Mouse (Mus musculus): Measurements from ENCODE around the gene Cacna1h. TPM values are rescaled to one million over a fixed set of nuclear protein-coding genes. Genes with fewer than 3 reads are reported as not detected.
A peak's percentile ranks its signal among the peaks of the same experiment; 100 is the strongest.

Gene Cacna1h
- polyA plus RNA-seq, 1 experiment: 5.2 TPM

- no peak overlapping the region for H3K4me3 ChIP-seq (replicated peaks; ENCODE audit: control insufficient read depth, low read depth, low read length)
- H3K4me1 ChIP-seq (ENCODE audit: control insufficient read depth, insufficient read depth, low read length): no peaks in the 10 kb centered on the region
- TF ChIP-seq POLR2A (IDR thresholded peaks at IDR 0.05; ENCODE audit: borderline replicate concordance, control insufficient read depth, low read depth, low read length): no peak
- TF ChIP-seq CTCF (IDR thresholded peaks at IDR 0.05; ENCODE audit: control insufficient read depth, insufficient read depth, low read length): no peak
- no peak overlapping the region for H3K27ac ChIP-seq (ENCODE audit: control insufficient read depth, insufficient read depth, low read depth, low read length, poor library complexity)
- WGBS: 47% methylated on average over 8 of the region's 8 CpGs
Measured at GRCm38 (mm10) chr17:25471418-25471817, 37.8 kb upstream of the Cacna1h start.

- Histone ChIP-seq H3K4me3 (replicated peaks; ENCODE audit: control insufficient read depth, low read depth, low read length) (no peak overlapping the region), H3K27ac (ENCODE audit: control insufficient read depth, insufficient read depth, low read depth, low read length, poor library complexity) (no peak overlapping the region), H3K4me1 (ENCODE audit: control insufficient read depth, insufficient read depth, low read length) (no peaks in the 10 kb centered on the region)
- TF ChIP-seq CTCF (IDR thresholded peaks at IDR 0.05; ENCODE audit: control insufficient read depth, insufficient read depth, low read length) (peak; percentile 61), POLR2A (IDR thresholded peaks at IDR 0.05; ENCODE audit: borderline replicate concordance, control insufficient read depth, low read depth, low read length) (no peak)
- 28% methylated on average over 8 of the region's 8 CpGs for WGBS
Measured at GRCm38 (mm10) chr17:25469798-25470197, 36.2 kb upstream of the Cacna1h start.

DNA sequence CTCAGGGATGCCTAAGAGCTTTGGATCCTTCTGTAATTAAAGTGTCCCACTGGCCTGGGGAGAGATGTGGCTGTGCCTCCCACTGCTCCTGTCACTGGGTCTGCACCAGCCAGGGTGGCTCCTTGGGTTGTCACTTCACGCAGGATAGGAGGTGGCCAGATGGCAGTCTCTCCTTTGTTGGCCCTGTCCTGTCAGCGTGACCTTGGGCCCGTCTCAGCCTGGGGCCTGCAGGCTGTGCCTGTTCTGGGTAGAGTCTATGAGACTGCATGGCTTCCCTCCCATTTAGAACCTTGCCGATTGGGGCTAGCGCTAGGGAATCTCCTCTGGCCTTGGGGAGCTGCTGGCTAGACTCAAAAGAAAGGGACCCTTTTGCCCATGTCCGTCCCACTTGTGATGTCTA lies 34.7 kb upstream of the Cacna1h start:
- Histone ChIP-seq H3K4me1 (ENCODE audit: control insufficient read depth, insufficient read depth, low read length) (no peaks in the 10 kb centered on the region), H3K4me3 (replicated peaks; ENCODE audit: control insufficient read depth, low read depth, low read length) (no peak overlapping the region), H3K27ac (ENCODE audit: control insufficient read depth, insufficient read depth, low read depth, low read length, poor library complexity) (no peak overlapping the region)
- 68% methylated on average over 6 of the region's 6 CpGs for WGBS
- TF ChIP-seq CTCF (IDR thresholded peaks at IDR 0.05; ENCODE audit: control insufficient read depth, insufficient read depth, low read length): no peak

DNA sequence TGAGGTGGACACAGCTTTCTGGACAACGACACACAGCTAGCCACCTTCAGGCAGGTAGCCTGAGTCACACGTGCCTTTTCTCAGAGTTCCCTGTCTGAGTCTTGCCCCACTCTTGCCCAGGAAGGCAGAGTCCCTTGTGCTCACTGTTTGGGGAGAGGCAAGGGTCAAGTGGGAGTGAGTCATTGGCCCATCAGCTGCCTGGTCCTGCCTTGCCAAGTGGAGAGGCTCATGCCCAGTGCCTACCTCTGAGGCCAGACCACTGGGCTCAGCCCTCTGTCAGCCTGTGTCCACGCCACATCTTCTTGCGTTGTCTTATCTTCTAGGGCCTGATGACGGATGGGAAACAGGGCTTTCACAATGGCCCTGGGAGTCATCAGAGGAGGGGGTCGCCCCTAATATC lies 34.2 kb upstream of the Cacna1h start:
- H3K27ac ChIP-seq (ENCODE audit: control insufficient read depth, insufficient read depth, low read depth, low read length, poor library complexity): no peak overlapping the region
- 54% methylated on average over 6 of the region's 6 CpGs for WGBS
- TF ChIP-seq POLR2A (IDR thresholded peaks at IDR 0.05; ENCODE audit: borderline replicate concordance, control insufficient read depth, low read depth, low read length) (no peak), CTCF (IDR thresholded peaks at IDR 0.05; ENCODE audit: control insufficient read depth, insufficient read depth, low read length) (no peak)
- no peaks in the 10 kb centered on the region for H3K4me1 ChIP-seq (ENCODE audit: control insufficient read depth, insufficient read depth, low read length)
- no peak overlapping the region for H3K4me3 ChIP-seq (replicated peaks; ENCODE audit: control insufficient read depth, low read depth, low read length)

DNA sequence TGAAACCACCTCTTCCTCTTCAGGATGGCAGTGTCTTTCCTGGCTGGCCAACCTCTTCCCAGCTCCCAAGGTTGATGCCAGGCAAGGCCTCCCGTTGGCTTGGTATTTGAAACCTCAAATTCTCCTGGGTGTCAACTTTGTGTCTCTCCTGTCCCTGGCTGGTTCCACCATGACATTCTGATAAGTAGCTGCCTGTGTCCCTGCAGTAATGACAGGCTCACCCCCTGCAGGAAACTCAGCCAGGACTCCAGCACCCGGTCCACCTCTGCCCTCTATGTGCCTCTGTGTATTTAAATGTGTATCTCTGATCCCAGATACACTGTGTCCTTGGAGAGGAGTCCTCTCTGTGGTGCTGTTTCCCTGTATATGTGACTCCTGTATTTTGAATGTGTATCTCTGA lies 32.7 kb upstream of the Cacna1h start:
- WGBS: 58% methylated on average over 2 of the region's 2 CpGs
- no peak overlapping the region for H3K27ac ChIP-seq (ENCODE audit: control insufficient read depth, insufficient read depth, low read depth, low read length, poor library complexity)
- TF ChIP-seq POLR2A (IDR thresholded peaks at IDR 0.05; ENCODE audit: borderline replicate concordance, control insufficient read depth, low read depth, low read length): no peak
- no peak for TF ChIP-seq CTCF (IDR thresholded peaks at IDR 0.05; ENCODE audit: control insufficient read depth, insufficient read depth, low read length)
- H3K4me1 ChIP-seq (ENCODE audit: control insufficient read depth, insufficient read depth, low read length): no peaks in the 10 kb centered on the region
- H3K4me3 ChIP-seq (replicated peaks; ENCODE audit: control insufficient read depth, low read depth, low read length): no peak overlapping the region

DNA sequence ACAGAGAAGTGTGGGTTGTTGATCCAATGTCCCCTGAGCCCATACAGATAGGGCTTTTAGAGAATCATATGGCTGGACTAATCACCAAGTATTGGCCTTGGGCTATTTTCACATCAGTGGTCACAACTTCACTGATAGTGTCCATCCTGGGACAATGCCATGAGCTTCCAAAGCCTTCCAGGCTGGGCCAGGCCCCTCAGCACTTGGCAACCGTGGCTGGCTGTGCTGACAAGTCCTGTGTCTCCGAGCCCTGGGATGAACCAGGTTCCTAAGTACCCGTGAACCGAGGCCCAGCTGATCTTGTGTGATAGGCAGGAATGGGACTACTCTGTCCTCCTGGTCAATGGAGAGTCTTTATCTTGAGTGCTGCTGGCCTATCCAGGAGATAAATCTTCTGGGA lies 30.5 kb upstream of the Cacna1h start:
- Histone ChIP-seq H3K4me3 (replicated peaks; ENCODE audit: control insufficient read depth, low read depth, low read length) (no peak overlapping the region), H3K27ac (ENCODE audit: control insufficient read depth, insufficient read depth, low read depth, low read length, poor library complexity) (no peak overlapping the region), H3K4me1 (ENCODE audit: control insufficient read depth, insufficient read depth, low read length) (no peaks in the 10 kb centered on the region)
- WGBS: 72% methylated on average over 4 of the region's 4 CpGs
- TF ChIP-seq CTCF (IDR thresholded peaks at IDR 0.05; ENCODE audit: control insufficient read depth, insufficient read depth, low read length): no peak
- TF ChIP-seq POLR2A (IDR thresholded peaks at IDR 0.05; ENCODE audit: borderline replicate concordance, control insufficient read depth, low read depth, low read length): no peak

DNA sequence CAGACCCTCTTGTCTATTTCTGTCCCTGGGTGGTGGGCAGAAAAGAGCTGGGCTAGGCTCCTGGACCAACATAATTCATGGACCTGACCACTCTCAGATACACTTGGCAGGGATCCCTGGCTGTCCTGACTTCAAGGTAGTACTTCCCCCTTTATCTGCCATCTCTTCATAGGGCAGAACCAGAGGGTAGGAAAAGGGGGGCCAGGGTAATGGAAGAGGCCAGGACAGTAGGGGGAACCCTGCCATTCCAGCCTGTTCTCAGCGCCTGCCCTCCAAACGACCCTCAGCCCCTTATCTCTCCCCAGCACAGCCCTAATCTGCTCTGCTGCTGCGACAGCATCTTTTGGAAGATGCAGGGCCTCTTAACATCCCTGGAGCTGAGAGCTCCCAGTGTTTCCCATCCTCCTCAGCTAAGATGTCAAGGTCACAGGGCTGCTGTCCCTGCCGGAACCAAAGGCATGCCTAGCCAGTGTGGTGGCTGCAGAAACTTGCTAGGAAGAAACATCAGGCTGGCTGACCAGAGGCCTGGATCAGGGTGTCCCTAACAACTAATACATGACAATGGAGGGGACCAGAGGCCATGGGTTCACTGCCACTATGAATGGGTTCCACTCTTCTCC lies 29.9 kb upstream of the Cacna1h start:
- no peak for TF ChIP-seq POLR2A (IDR thresholded peaks at IDR 0.05; ENCODE audit: borderline replicate concordance, control insufficient read depth, low read depth, low read length)
- TF ChIP-seq CTCF (IDR thresholded peaks at IDR 0.05; ENCODE audit: control insufficient read depth, insufficient read depth, low read length): no peak
- no peak overlapping the region for H3K27ac ChIP-seq (ENCODE audit: control insufficient read depth, insufficient read depth, low read depth, low read length, poor library complexity)
- H3K4me1 ChIP-seq (ENCODE audit: control insufficient read depth, insufficient read depth, low read length): no peaks in the 10 kb centered on the region
- no peak overlapping the region for H3K4me3 ChIP-seq (replicated peaks; ENCODE audit: control insufficient read depth, low read depth, low read length)
- WGBS: 55% methylated on average over 4 of the region's 4 CpGs

GRCm38 (mm10) chr17:25462236-25462875 lies 28.8 kb upstream of the Cacna1h start:
- 33% methylated on average over 9 of the region's 9 CpGs for WGBS
- Histone ChIP-seq H3K4me1 (ENCODE audit: control insufficient read depth, insufficient read depth, low read length) (no peaks in the 10 kb centered on the region), H3K4me3 (replicated peaks; ENCODE audit: control insufficient read depth, low read depth, low read length) (no peak overlapping the region), H3K27ac (ENCODE audit: control insufficient read depth, insufficient read depth, low read depth, low read length, poor library complexity) (no peak overlapping the region)
- TF ChIP-seq CTCF (IDR thresholded peaks at IDR 0.05; ENCODE audit: control insufficient read depth, insufficient read depth, low read length) (no peak), POLR2A (IDR thresholded peaks at IDR 0.05; ENCODE audit: borderline replicate concordance, control insufficient read depth, low read depth, low read length) (no peak)

GRCm38 (mm10) chr17:25456540-25456939 lies 23.0 kb upstream of the Cacna1h start:
- Histone ChIP-seq H3K4me3 (replicated peaks; ENCODE audit: control insufficient read depth, low read depth, low read length) (no peak overlapping the region), H3K4me1 (ENCODE audit: control insufficient read depth, insufficient read depth, low read length) (no peaks in the 10 kb centered on the region), H3K27ac (ENCODE audit: control insufficient read depth, insufficient read depth, low read depth, low read length, poor library complexity) (no peak overlapping the region)
- TF ChIP-seq CTCF (IDR thresholded peaks at IDR 0.05; ENCODE audit: control insufficient read depth, insufficient read depth, low read length) (no peak), POLR2A (IDR thresholded peaks at IDR 0.05; ENCODE audit: borderline replicate concordance, control insufficient read depth, low read depth, low read length) (no peak)
- 55% methylated on average over 8 of the region's 8 CpGs for WGBS

All from bone marrow, adult 2 months (tissue).